Mouse (Mus musculus): Measurements from ENCODE around the gene Aqp8. TPM values are rescaled to one million over a fixed set of nuclear protein-coding genes. Genes with fewer than 3 reads are reported as not detected.

Aqp8 gene
- total and polyA plus RNA-seq, 3 experiments: not detected

- in situ Hi-C loops (cut with MboI; ENCODE audit: low pct_ligation_motif_present, low pct_unique_long_range_greater_than_20kb, low sequenced_read_pairs) (no loop called here), dilution Hi-C loops (cut with MboI; ENCODE audit: extremely low pct_ligation_motif_present, extremely low pct_unique_long_range_greater_than_20kb, low sequenced_read_pairs) (no loop called here)
- H3K4me1 ChIP-seq (ENCODE audit: control insufficient read depth in 1 of 2, insufficient read depth in 2 of 2): no peaks in the 10 kb centered on the region
- no peaks in the 10 kb centered on the region for H3K27me3 ChIP-seq (replicated peaks)
- H3K36me3 ChIP-seq (replicated peaks in 1 of 2; ENCODE audit: control insufficient read depth in 1 of 2, insufficient read depth in 1 of 2, low read length in 1 of 2): peaks cover 7 to 63% of the 10 kb centered on the region in 2 experiments
- DNase-seq (ENCODE audit: extremely low read depth): no peak
- no peak for TF ChIP-seq TCF12 (IDR thresholded peaks at IDR 0.05; ENCODE audit: low read depth, low read length)
- no peak for TF ChIP-seq EP300 (IDR thresholded peaks at IDR 0.05; ENCODE audit: low read length)
- TF ChIP-seq ZNF384 (IDR thresholded peaks at IDR 0.05; ENCODE audit: low read depth, low read length): no peak
- no peak for TF ChIP-seq NRF1 (IDR thresholded peaks at IDR 0.05; ENCODE audit: low read depth, low read length)
- no peak for TF ChIP-seq USF1 (IDR thresholded peaks at IDR 0.05; ENCODE audit: low read depth, low read length)
- no peak for TF ChIP-seq KAT2A (IDR thresholded peaks at IDR 0.05; ENCODE audit: insufficient replicate concordance, low read length)
- no peak for TF ChIP-seq ZC3H11A (IDR thresholded peaks at IDR 0.05; ENCODE audit: low read depth, low read length)
- no peak for TF ChIP-seq MEF2A (IDR thresholded peaks at IDR 0.05; ENCODE audit: borderline replicate concordance, low read depth, low read length)
- no peak for TF ChIP-seq GABPA (IDR thresholded peaks at IDR 0.05; ENCODE audit: insufficient replicate concordance, low read depth, low read length)
- TF ChIP-seq MAFK (IDR thresholded peaks at IDR 0.05; ENCODE audit: insufficient replicate concordance, low read length): no peak
- no peak for TF ChIP-seq MAZ (IDR thresholded peaks at IDR 0.05; ENCODE audit: low read depth, low read length)
- TF ChIP-seq PAX5 (IDR thresholded peaks at IDR 0.05; ENCODE audit: low read length): no peak
- no peak for TF ChIP-seq BHLHE40 (IDR thresholded peaks at IDR 0.05; ENCODE audit: low read depth, low read length)
- TF ChIP-seq USF2 (conservative IDR thresholded peaks at IDR 0.05; ENCODE audit: low read depth, low read length): no peak
- no peak for TF ChIP-seq JUN (IDR thresholded peaks at IDR 0.05; ENCODE audit: insufficient read depth, low read depth, low read length)
- no peak for TF ChIP-seq TBP (conservative IDR thresholded peaks at IDR 0.05; ENCODE audit: low read depth, low read length)
- H3K9ac ChIP-seq (ENCODE audit: insufficient read depth, low read depth): no peak overlapping the region
- no peak overlapping the region for H3K27ac ChIP-seq (ENCODE audit: insufficient read depth, low read depth)
- H3K4me3 ChIP-seq (replicated peaks in 1 of 3; ENCODE audit: low read depth in 2 of 3, low read length in 2 of 3, poor library complexity in 1 of 3): no peak overlapping the region
- no peaks in the 10 kb centered on the region for H3K9me3 ChIP-seq (replicated peaks; ENCODE audit: low read length)
- no peak overlapping the region for H3K4me2 ChIP-seq (ENCODE audit: insufficient read depth, low read depth, poor library complexity, severe bottlenecking)
- H3K79me2 ChIP-seq (replicated peaks; ENCODE audit: control insufficient read depth, extremely low read depth, insufficient read depth, poor library complexity, severe bottlenecking): no peaks in the 10 kb centered on the region
These were observed 44.4 kb upstream of the Aqp8 start for GRCm38 (mm10) chr7:123417661-123418060.

GRCm38 (mm10) chr7:123419984-123420383, 42.1 kb upstream of the Aqp8 start:
- Histone ChIP-seq H3K79me2 (replicated peaks; ENCODE audit: control insufficient read depth, extremely low read depth, insufficient read depth, poor library complexity, severe bottlenecking) (no peaks in the 10 kb centered on the region), H3K4me2 (ENCODE audit: insufficient read depth, low read depth, poor library complexity, severe bottlenecking) (no peak overlapping the region), H3K4me3 (replicated peaks in 1 of 3; ENCODE audit: low read depth in 2 of 3, low read length in 2 of 3, poor library complexity in 1 of 3) (no peak overlapping the region), H3K36me3 (replicated peaks in 1 of 2; ENCODE audit: control insufficient read depth in 1 of 2, insufficient read depth in 1 of 2, low read length in 1 of 2) (peaks cover 13 to 66% of the 10 kb centered on the region in 2 experiments), H3K27ac (ENCODE audit: insufficient read depth, low read depth) (no peak overlapping the region), H3K4me1 (ENCODE audit: control insufficient read depth in 1 of 2, insufficient read depth in 2 of 2) (no peaks in the 10 kb centered on the region), H3K9ac (ENCODE audit: insufficient read depth, low read depth) (no peak overlapping the region), H3K27me3 (replicated peaks) (no peaks in the 10 kb centered on the region), H3K9me3 (replicated peaks; ENCODE audit: low read length) (no peaks in the 10 kb centered on the region)
- in situ Hi-C loops (cut with MboI; ENCODE audit: low pct_ligation_motif_present, low pct_unique_long_range_greater_than_20kb, low sequenced_read_pairs): no loop called here
- dilution Hi-C loops (cut with MboI; ENCODE audit: extremely low pct_ligation_motif_present, extremely low pct_unique_long_range_greater_than_20kb, low sequenced_read_pairs): no loop called here
- TF ChIP-seq MXI1 (IDR thresholded peaks at IDR 0.05; ENCODE audit: low read depth, low read length) (no peak), CHD1 (IDR thresholded peaks at IDR 0.05; ENCODE audit: low read depth, low read length) (no peak), POLR2AphosphoS2 (IDR thresholded peaks at IDR 0.05; ENCODE audit: low read depth, low read length) (no peak), NELFE (IDR thresholded peaks at IDR 0.05; ENCODE audit: low read depth, low read length) (no peak), MEF2A (IDR thresholded peaks at IDR 0.05; ENCODE audit: borderline replicate concordance, low read depth, low read length) (no peak), TCF12 (IDR thresholded peaks at IDR 0.05; ENCODE audit: low read depth, low read length) (no peak), SIN3A (IDR thresholded peaks at IDR 0.05; ENCODE audit: low read length) (no peak), GABPA (IDR thresholded peaks at IDR 0.05; ENCODE audit: insufficient replicate concordance, low read depth, low read length) (no peak), MYC (IDR thresholded peaks at IDR 0.05; ENCODE audit: low read depth, low read length) (no peak), MAX (IDR thresholded peaks at IDR 0.05; ENCODE audit: low read length) (no peak), RCOR1 (conservative IDR thresholded peaks at IDR 0.05; ENCODE audit: low read depth, low read length) (no peak), MAZ (IDR thresholded peaks at IDR 0.05; ENCODE audit: low read depth, low read length) (no peak), TBP (conservative IDR thresholded peaks at IDR 0.05; ENCODE audit: low read depth, low read length) (no peak), CTCF (conservative IDR thresholded peaks at IDR 0.05 in 1 of 2, IDR thresholded peaks at IDR 0.05 in 1 of 2; ENCODE audit: low read depth in 2 of 2, low read length in 2 of 2) (no peak), NRF1 (IDR thresholded peaks at IDR 0.05; ENCODE audit: low read depth, low read length) (no peak), PAX5 (IDR thresholded peaks at IDR 0.05; ENCODE audit: low read length) (no peak), IRF4 (IDR thresholded peaks at IDR 0.05; ENCODE audit: low read depth, low read length) (no peak), JUND (conservative IDR thresholded peaks at IDR 0.05; ENCODE audit: low read depth, low read length) (no peak)
- no peak for DNase-seq (ENCODE audit: extremely low read depth)
